Mouse (Mus musculus) right cerebral cortex, adult 2 months (tissue): ENCODE results near the gene Krt31.
A peak's percentile ranks its signal among the peaks of the same experiment; 100 is the strongest.

ENCODE experiments used
- DNase-seq, 2 experiments: peaks; one replicate each; pipeline ENCODE4 v3.0.0; 2021 to 2022; ENCODE audit warnings: low spot score in 2 of 2

Krt31 gene

GRCm38 (mm10) chr11:100050451-100050850 lies at the start of gene Krt31:
Krt31 (minus strand) TSS chr11:100050551.
- DNase-seq: no peak

GRCm38 (mm10) chr11:100097819-100098218 lies 47.5 kb upstream of the Krt31 start:
- no peak for DNase-seq

GRCm38 (mm10) chr11:100096141-100096540 lies 45.8 kb upstream of the Krt31 start, which contains the start of gene Krt35:
Krt35 (minus strand) TSS chr11:100096241.
- no peak for DNase-seq

GRCm38 (mm10) chr11:100088378-100089025 lies 38.2 kb upstream of the Krt31 start:
- no peak for DNase-seq

- no peak for DNase-seq
These were observed 37.5 kb upstream of the Krt31 start, which contains the start of gene Krt32 for GRCm38 (mm10) chr11:100087861-100088260. Krt32 (minus strand) TSS chr11:100088226.

GRCm38 (mm10) chr11:100073873-100074272 lies 23.5 kb upstream of the Krt31 start:
- DNase-seq: peak in 1 of 2 experiments; percentile 19

- DNase-seq: no peak
These were observed 17.1 kb upstream of the Krt31 start for GRCm38 (mm10) chr11:100067293-100068036.

GRCm38 (mm10) chr11:100066236-100067010 lies 16.1 kb upstream of the Krt31 start:
- DNase-seq: no peak

- no peak for DNase-seq
These were observed 8.5 kb upstream of the Krt31 start for GRCm38 (mm10) chr11:100058875-100059274.

- DNase-seq: no peak
These were observed 5.6 kb upstream of the Krt31 start for GRCm38 (mm10) chr11:100055686-100056655.

- DNase-seq: no peak
These were observed 3.2 kb downstream of the Krt31 start for GRCm38 (mm10) chr11:100047193-100047592.

GRCm38 (mm10) chr11:100046303-100046866 lies 4.0 kb downstream of the Krt31 start:
- DNase-seq: peak in 1 of 2 experiments; percentile 10

- no peak for DNase-seq
These were observed 8.9 kb downstream of the Krt31 start, which contains the start of gene Krt34 for GRCm38 (mm10) chr11:100041454-100041853. Krt34 (minus strand) TSS chr11:100041554.

- no peak for DNase-seq
These were observed 20.6 kb downstream of the Krt31 start, which contains the start of gene Krt33b for GRCm38 (mm10) chr11:100029768-100030167. Krt33b (minus strand) TSS chr11:100029868.

GRCm38 (mm10) chr11:100021438-100021837 lies 28.9 kb downstream of the Krt31 start:
- DNase-seq: peak in 1 of 2 experiments; percentile 26

- no peak for DNase-seq
These were observed 30.9 kb downstream of the Krt31 start for GRCm38 (mm10) chr11:100019466-100019865.

- DNase-seq: no peak
These were observed 34.2 kb downstream of the Krt31 start, which contains the start of gene Krt33a for GRCm38 (mm10) chr11:100016112-100016511. Krt33a (minus strand) TSS chr11:100016212.

GRCm38 (mm10) chr11:100013691-100014171 lies 36.6 kb downstream of the Krt31 start:
- DNase-seq: no peak

- no peak for DNase-seq
These were observed 39.7 kb downstream of the Krt31 start for GRCm38 (mm10) chr11:100010682-100011081.

GRCm38 (mm10) chr11:100008336-100008735 lies 42.0 kb downstream of the Krt31 start:
- DNase-seq: peak; percentile 32 to 34
